Mouse (Mus musculus): ENCODE measurements at regions not wholly inside any gene's neighbourhood (a gene's known extent, or its start where the extent isn't known, plus 50 kb on each side); places are given as distances from the start of the nearest gene placed in this dataset.

DNA sequence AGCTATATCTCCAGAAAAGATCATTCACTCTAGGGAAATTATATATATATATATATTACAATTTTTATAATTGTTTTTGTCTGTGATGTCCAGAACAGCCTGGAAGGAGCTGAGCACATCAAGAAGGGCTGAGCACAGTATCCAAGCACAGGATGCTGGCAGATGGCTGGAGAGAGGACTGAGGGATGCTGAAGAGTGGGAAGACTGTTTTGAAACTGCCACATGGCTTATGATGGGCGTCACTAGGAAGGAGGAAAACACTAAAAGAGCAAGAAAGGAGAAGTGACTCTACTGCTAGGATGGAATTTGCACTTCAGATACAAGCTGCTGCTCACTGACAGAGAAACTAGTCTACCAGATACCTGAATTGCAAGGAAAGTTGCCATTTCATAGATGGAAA, 50.4 kb upstream of the Atg10 start:
- no peaks in the 10 kb centered on the region for H3K9me3 ChIP-seq (replicated peaks; ENCODE audit: control insufficient read depth, low read length)
- no peak overlapping the region for H3K9ac ChIP-seq (ENCODE audit: low read length)
- H3K27me3 ChIP-seq (ENCODE audit: control insufficient read depth, insufficient read depth, low read length): no peaks in the 10 kb centered on the region
- H3K4me3 ChIP-seq (ENCODE audit: low read length): no peak overlapping the region
- no peaks in the 10 kb centered on the region for H3K4me1 ChIP-seq (ENCODE audit: control insufficient read depth, insufficient read depth, low read length)
- 57% methylated on average over 1 of the region's 1 CpGs for WGBS
- H3K27ac ChIP-seq (ENCODE audit: low read length): no peak overlapping the region
- H3K36me3 ChIP-seq (ENCODE audit: control insufficient read depth, insufficient read depth): no peaks in the 10 kb centered on the region
- ATAC-seq (replicated peaks; ENCODE audit: extremely low read depth, insufficient read depth, low FRiP score): no peak
- H3K4me2 ChIP-seq (ENCODE audit: low read depth, low read length): no peak overlapping the region

DNA sequence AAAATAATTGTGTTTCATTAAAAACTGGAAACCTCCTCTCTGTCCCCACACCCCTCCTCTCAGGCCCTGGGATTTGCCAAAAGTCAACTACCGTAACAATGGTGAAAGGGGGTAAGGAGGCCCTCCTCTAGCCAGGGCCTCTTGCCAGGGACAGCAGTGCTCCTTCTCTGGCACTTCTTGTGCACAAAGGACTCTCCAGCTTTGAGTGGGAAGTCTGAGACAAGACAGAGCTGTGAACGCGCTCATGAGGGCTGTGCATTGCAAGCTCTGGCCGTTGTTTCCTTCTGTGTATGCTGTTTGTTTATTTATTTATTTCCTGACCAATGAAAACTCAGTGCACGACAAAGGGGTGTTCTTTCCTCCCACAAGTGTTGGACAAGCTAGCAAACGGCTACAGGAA, 50.8 kb upstream of the Atg10 start:
- no peaks in the 10 kb centered on the region for H3K27me3 ChIP-seq (ENCODE audit: control insufficient read depth, insufficient read depth, low read length)
- H3K9ac ChIP-seq (ENCODE audit: low read length): no peak overlapping the region
- WGBS: 49% methylated on average over 6 of the region's 6 CpGs
- H3K4me2 ChIP-seq (ENCODE audit: low read depth, low read length): no peak overlapping the region
- no peaks in the 10 kb centered on the region for H3K9me3 ChIP-seq (replicated peaks; ENCODE audit: control insufficient read depth, low read length)
- H3K4me1 ChIP-seq (ENCODE audit: control insufficient read depth, insufficient read depth, low read length): no peaks in the 10 kb centered on the region
- H3K36me3 ChIP-seq (ENCODE audit: control insufficient read depth, insufficient read depth): no peaks in the 10 kb centered on the region
- no peak overlapping the region for H3K4me3 ChIP-seq (ENCODE audit: low read length)
- no peak for ATAC-seq (replicated peaks; ENCODE audit: extremely low read depth, insufficient read depth, low FRiP score)
- H3K27ac ChIP-seq (ENCODE audit: low read length): no peak overlapping the region

- Histone ChIP-seq H3K36me3 (ENCODE audit: control insufficient read depth, insufficient read depth) (no peaks in the 10 kb centered on the region), H3K4me1 (ENCODE audit: control insufficient read depth, insufficient read depth, low read length) (no peaks in the 10 kb centered on the region), H3K4me2 (ENCODE audit: low read depth, low read length) (no peak overlapping the region), H3K4me3 (ENCODE audit: low read length) (no peak overlapping the region), H3K27me3 (ENCODE audit: control insufficient read depth, insufficient read depth, low read length) (no peaks in the 10 kb centered on the region), H3K27ac (ENCODE audit: low read length) (no peak overlapping the region), H3K9ac (ENCODE audit: low read length) (no peak overlapping the region), H3K9me3 (replicated peaks; ENCODE audit: control insufficient read depth, low read length) (no peaks in the 10 kb centered on the region)
- no peak for ATAC-seq (replicated peaks; ENCODE audit: extremely low read depth, insufficient read depth, low FRiP score)
- WGBS: 81% methylated on average over 3 of the region's 3 CpGs
Measured at GRCm38 (mm10) chr13:91279487-91279886, 55.7 kb upstream of the Atg10 start.

GRCm38 (mm10) chr13:91295552-91296170, 71.9 kb upstream of the Atg10 start:
- H3K4me1 ChIP-seq (ENCODE audit: control insufficient read depth, insufficient read depth, low read length): no peaks in the 10 kb centered on the region
- 68% methylated on average over 7 of the region's 7 CpGs for WGBS
- H3K4me3 ChIP-seq (ENCODE audit: low read length): no peak overlapping the region
- H3K36me3 ChIP-seq (ENCODE audit: control insufficient read depth, insufficient read depth): no peaks in the 10 kb centered on the region
- H3K27me3 ChIP-seq (ENCODE audit: control insufficient read depth, insufficient read depth, low read length): no peaks in the 10 kb centered on the region
- H3K9me3 ChIP-seq (replicated peaks; ENCODE audit: control insufficient read depth, low read length): peaks cover 7% of the 10 kb centered on the region; the same call in 1 of the 2 replicates
- ATAC-seq (replicated peaks; ENCODE audit: extremely low read depth, insufficient read depth, low FRiP score): no peak
- no peak overlapping the region for H3K27ac ChIP-seq (ENCODE audit: low read length)
- no peak overlapping the region for H3K4me2 ChIP-seq (ENCODE audit: low read depth, low read length)
- H3K9ac ChIP-seq (ENCODE audit: low read length): no peak overlapping the region

GRCm38 (mm10) chr13:91296521-91297160, 72.9 kb upstream of the Atg10 start:
- no peak overlapping the region for H3K4me2 ChIP-seq (ENCODE audit: low read depth, low read length)
- WGBS: 55% methylated on average over 5 of the region's 5 CpGs
- no peak for ATAC-seq (replicated peaks; ENCODE audit: extremely low read depth, insufficient read depth, low FRiP score)
- H3K9ac ChIP-seq (ENCODE audit: low read length): no peak overlapping the region
- no peaks in the 10 kb centered on the region for H3K4me1 ChIP-seq (ENCODE audit: control insufficient read depth, insufficient read depth, low read length)
- peaks cover 7% of the 10 kb centered on the region; the same call in 1 of the 2 replicates for H3K9me3 ChIP-seq (replicated peaks; ENCODE audit: control insufficient read depth, low read length)
- no peak overlapping the region for H3K4me3 ChIP-seq (ENCODE audit: low read length)
- H3K27me3 ChIP-seq (ENCODE audit: control insufficient read depth, insufficient read depth, low read length): no peaks in the 10 kb centered on the region
- no peak overlapping the region for H3K27ac ChIP-seq (ENCODE audit: low read length)
- H3K36me3 ChIP-seq (ENCODE audit: control insufficient read depth, insufficient read depth): no peaks in the 10 kb centered on the region

- no peaks in the 10 kb centered on the region for H3K4me1 ChIP-seq (ENCODE audit: control insufficient read depth, insufficient read depth, low read length)
- 71% methylated on average over 1 of the region's 1 CpGs for WGBS
- H3K4me2 ChIP-seq (ENCODE audit: low read depth, low read length): no peak overlapping the region
- 0 out of 2 replicates have a peak, but pooled peaks cover 3% of the 10 kb centered on the region for H3K9me3 ChIP-seq (replicated peaks; ENCODE audit: control insufficient read depth, low read length)
- H3K27ac ChIP-seq (ENCODE audit: low read length): no peak overlapping the region
- H3K27me3 ChIP-seq (ENCODE audit: control insufficient read depth, insufficient read depth, low read length): no peaks in the 10 kb centered on the region
- no peak overlapping the region for H3K9ac ChIP-seq (ENCODE audit: low read length)
- no peaks in the 10 kb centered on the region for H3K36me3 ChIP-seq (ENCODE audit: control insufficient read depth, insufficient read depth)
- no peak for ATAC-seq (replicated peaks; ENCODE audit: extremely low read depth, insufficient read depth, low FRiP score)
- no peak overlapping the region for H3K4me3 ChIP-seq (ENCODE audit: low read length)
Measured at GRCm38 (mm10) chr13:91301849-91302248, 78.1 kb upstream of the Atg10 start.

DNA sequence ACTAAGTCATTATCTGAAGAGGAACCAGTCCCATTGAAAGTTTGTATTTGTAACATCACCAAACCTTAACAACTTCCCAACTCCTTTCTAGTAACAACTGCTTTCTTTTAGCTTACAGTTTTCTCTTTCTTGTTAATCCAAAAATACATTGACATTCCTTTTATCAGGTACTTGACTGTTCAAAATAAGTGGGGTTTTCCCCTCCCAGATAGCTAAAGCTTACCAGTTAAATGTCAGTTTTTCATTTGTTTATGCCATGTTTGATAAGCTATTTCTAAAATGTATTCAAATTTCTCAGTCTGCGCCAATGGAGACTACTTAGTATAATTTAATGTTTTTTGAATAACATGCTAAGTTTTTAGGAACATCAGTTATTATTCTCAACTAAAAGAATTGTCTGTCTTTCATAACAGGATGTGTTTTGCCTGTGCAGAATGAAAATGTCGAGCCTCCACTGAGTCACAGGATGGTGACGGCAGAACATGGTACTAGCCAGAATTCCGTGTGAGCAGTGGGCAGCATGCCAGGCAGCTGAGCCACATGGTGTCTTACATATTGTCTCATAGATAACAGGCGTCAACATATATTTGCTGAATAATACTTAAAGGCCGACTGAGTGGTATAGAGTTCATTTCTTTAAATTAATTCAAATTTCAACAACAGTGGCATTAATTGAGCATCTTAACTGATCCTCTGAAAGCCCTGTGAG, 82.1 kb upstream of the Atg10 start:
- WGBS: 42% methylated on average over 6 of the region's 6 CpGs
- Histone ChIP-seq H3K27ac (ENCODE audit: low read length) (no peak overlapping the region), H3K4me3 (ENCODE audit: low read length) (no peak overlapping the region), H3K27me3 (ENCODE audit: control insufficient read depth, insufficient read depth, low read length) (no peaks in the 10 kb centered on the region), H3K4me1 (ENCODE audit: control insufficient read depth, insufficient read depth, low read length) (no peaks in the 10 kb centered on the region), H3K9me3 (replicated peaks; ENCODE audit: control insufficient read depth, low read length) (no peaks in the 10 kb centered on the region), H3K4me2 (ENCODE audit: low read depth, low read length) (no peak overlapping the region), H3K36me3 (ENCODE audit: control insufficient read depth, insufficient read depth) (no peaks in the 10 kb centered on the region), H3K9ac (ENCODE audit: low read length) (no peak overlapping the region)
- ATAC-seq (replicated peaks; ENCODE audit: extremely low read depth, insufficient read depth, low FRiP score): no peak

DNA sequence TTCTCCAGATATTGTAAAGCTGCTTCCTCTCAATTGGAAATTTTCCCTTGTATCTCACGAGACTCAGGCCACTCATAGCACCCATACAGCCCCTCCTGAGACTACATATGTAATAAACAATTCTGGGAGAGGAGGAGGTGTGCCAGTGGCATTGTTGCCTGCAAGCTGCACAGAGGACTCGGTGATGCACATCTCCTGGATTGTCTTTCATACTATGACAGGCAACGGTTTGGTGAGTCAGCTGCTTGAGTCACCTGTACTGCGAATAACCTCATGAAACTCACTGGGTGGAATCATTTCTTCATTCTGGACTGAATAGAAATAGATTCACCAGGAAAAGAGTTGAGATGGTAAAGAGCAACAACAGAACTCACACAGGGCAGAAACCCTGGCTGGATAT, 82.8 kb upstream of the Atg10 start:
- H3K36me3 ChIP-seq (ENCODE audit: control insufficient read depth, insufficient read depth): no peaks in the 10 kb centered on the region
- ATAC-seq (replicated peaks; ENCODE audit: extremely low read depth, insufficient read depth, low FRiP score): no peak
- no peak overlapping the region for H3K4me2 ChIP-seq (ENCODE audit: low read depth, low read length)
- 87% methylated on average over 4 of the region's 4 CpGs for WGBS
- no peak overlapping the region for H3K4me3 ChIP-seq (ENCODE audit: low read length)
- H3K9ac ChIP-seq (ENCODE audit: low read length): no peak overlapping the region
- no peaks in the 10 kb centered on the region for H3K27me3 ChIP-seq (ENCODE audit: control insufficient read depth, insufficient read depth, low read length)
- no peaks in the 10 kb centered on the region for H3K9me3 ChIP-seq (replicated peaks; ENCODE audit: control insufficient read depth, low read length)
- H3K27ac ChIP-seq (ENCODE audit: low read length): no peak overlapping the region
- H3K4me1 ChIP-seq (ENCODE audit: control insufficient read depth, insufficient read depth, low read length): no peaks in the 10 kb centered on the region

- Histone ChIP-seq H3K27me3 (ENCODE audit: control insufficient read depth, insufficient read depth, low read length) (no peaks in the 10 kb centered on the region), H3K9me3 (replicated peaks; ENCODE audit: control insufficient read depth, low read length) (no peaks in the 10 kb centered on the region), H3K9ac (ENCODE audit: low read length) (no peak overlapping the region), H3K27ac (ENCODE audit: low read length) (no peak overlapping the region), H3K4me3 (ENCODE audit: low read length) (no peak overlapping the region), H3K4me2 (ENCODE audit: low read depth, low read length) (no peak overlapping the region), H3K36me3 (ENCODE audit: control insufficient read depth, insufficient read depth) (no peaks in the 10 kb centered on the region), H3K4me1 (ENCODE audit: control insufficient read depth, insufficient read depth, low read length) (no peaks in the 10 kb centered on the region)
- no peak for ATAC-seq (replicated peaks; ENCODE audit: extremely low read depth, insufficient read depth, low FRiP score)
- 65% methylated on average over 5 of the region's 5 CpGs for WGBS
Measured at GRCm38 (mm10) chr13:91312905-91313571, 89.3 kb upstream of the Atg10 start.
